9 mouse cellular contexts compared by ENCODE assay signal in the genomic region with DNA sequence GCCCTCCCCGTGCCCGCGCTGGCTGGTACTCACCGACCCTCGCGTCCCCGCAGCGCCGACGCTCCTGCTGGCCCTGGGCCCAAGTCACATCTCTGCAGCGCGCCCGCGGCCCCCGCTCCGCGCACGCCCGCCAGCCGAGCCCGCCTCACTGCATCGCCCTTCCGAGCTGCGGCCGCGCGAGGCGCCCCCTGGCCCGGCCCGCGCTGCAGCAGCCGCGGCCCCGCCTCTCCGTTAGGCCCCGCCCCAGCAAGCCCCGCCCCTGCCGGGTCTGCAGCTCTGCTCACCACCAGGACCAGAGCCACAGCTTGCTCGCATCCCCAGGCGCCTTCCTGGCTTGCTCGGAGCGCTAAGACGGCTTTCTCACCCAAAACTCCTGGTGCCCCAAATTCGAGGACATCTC. TPM values are rescaled to one million over a fixed set of nuclear protein-coding genes. Genes with fewer than 3 reads are reported as not detected.
A peak's percentile ranks its signal among the peaks of the same experiment; 100 is the strongest.
DNase-seq lines count a peak whose midpoint lies in the region; ATAC-seq and TF ChIP-seq lines count a peak whose summit lies in the region.
"Had no signal": no experiment of that assay in that cellular context is flagged by ENCODE, and none has a peak within 500 bp of the region (broad histone marks: within the 10 kb centered on the region; RNA-seq: fewer than 3 reads in every experiment).

Gene Gprc5b (minus strand): TSS at position 205 of the 400 bp plus-strand sequence.

- no peaks in the 10 kb centered on the region for H3K9me3 ChIP-seq in heart, embryonic 13.5 days
- no peaks in the 10 kb centered on the region for H3K9me3 ChIP-seq in kidney, postnatal 0 days (replicated peaks; ENCODE audit: low read length)
- H3K9me3 ChIP-seq in liver, embryonic 15.5 days (replicated peaks), result no peaks in the 10 kb centered on the region
- H3K9me3 ChIP-seq in neural tube, embryonic 12.5 days, result no peaks in the 10 kb centered on the region
- H3K9me3 ChIP-seq in stomach, postnatal 0 days (ENCODE audit: control insufficient read depth, low read length), result no peaks in the 10 kb centered on the region

- H3K4me2 ChIP-seq in heart, embryonic 13.5 days, result peak within 1 kb of the TSS; percentile 95
- peak within 1 kb of the TSS; percentile 97 for H3K4me2 ChIP-seq in kidney, postnatal 0 days (ENCODE audit: low read length)
- peak within 1 kb of the TSS; percentile 65 for H3K4me2 ChIP-seq in liver, embryonic 15.5 days
- peak within 1 kb of the TSS; percentile 80 for H3K4me2 ChIP-seq in neural tube, embryonic 12.5 days (replicated peaks)
- H3K4me2 ChIP-seq in stomach, postnatal 0 days (replicated peaks; ENCODE audit: low read depth), result peak within 1 kb of the TSS; percentile 85

- H3K36me3 ChIP-seq in heart, embryonic 13.5 days, result no peaks in the 10 kb centered on the region
- no peaks in the 10 kb centered on the region for H3K36me3 ChIP-seq in kidney, postnatal 0 days (ENCODE audit: insufficient read depth, low read length)
- H3K36me3 ChIP-seq in liver, embryonic 15.5 days (replicated peaks), result no peaks in the 10 kb centered on the region
- H3K36me3 ChIP-seq in neural tube, embryonic 12.5 days, result no peaks in the 10 kb centered on the region
- H3K36me3 ChIP-seq in stomach, postnatal 0 days (ENCODE audit: control insufficient read depth, insufficient read depth, low read length), result no peaks in the 10 kb centered on the region
- H3K36me3 ChIP-seq: G1E had no signal

- H3K9ac ChIP-seq in heart, embryonic 13.5 days, result peak within 1 kb of the TSS; percentile 88
- peak within 1 kb of the TSS; percentile 74 for H3K9ac ChIP-seq in kidney, postnatal 0 days (ENCODE audit: low read depth, low read length)
- peak within 1 kb of the TSS; percentile 15; the same call in 1 of the 2 replicates for H3K9ac ChIP-seq in liver, embryonic 15.5 days
- H3K9ac ChIP-seq in neural tube, embryonic 12.5 days, result peak within 1 kb of the TSS; percentile 74
- peak within 1 kb of the TSS; percentile 70 for H3K9ac ChIP-seq in stomach, postnatal 0 days (ENCODE audit: low read length)

- TF ChIP-seq POLR2A in embryonic fibroblast, embryonic 13.5 days (IDR thresholded peaks at IDR 0.05; ENCODE audit: low read depth, low read length), result peak; percentile 38; the same call in 1 of the 2 replicates

- peak; percentile 83 for ATAC-seq in heart, embryonic 13.5 days (ENCODE audit: extremely low read depth, insufficient number of reproducible peaks, low FRiP score, low TSS enrichment)
- ATAC-seq in kidney, postnatal 0 days (replicated peaks; ENCODE audit: low FRiP score, low read depth), result peak; percentile 91
- ATAC-seq in liver, embryonic 15.5 days (ENCODE audit: insufficient read depth), result peak; percentile 78
- peak; percentile 81 for ATAC-seq in neural tube, embryonic 12.5 days (ENCODE audit: low FRiP score, low read depth)
- peak; percentile 90 for ATAC-seq in stomach, postnatal 0 days (ENCODE audit: low FRiP score, low TSS enrichment)

- under 1% methylated on average over 41 of the region's 44 CpGs for WGBS in heart, embryonic 13.5 days
- under 1% methylated on average over 30 of the region's 44 CpGs for WGBS in kidney, postnatal 0 days
- WGBS in liver, embryonic 15.5 days (ENCODE audit: insufficient replicate concordance), result 2% methylated on average over 43 of the region's 44 CpGs
- under 1% methylated on average over 44 of the region's 44 CpGs for WGBS in neural tube, embryonic 12.5 days
- WGBS in stomach, postnatal 0 days, result under 1% methylated on average over 34 of the region's 44 CpGs

- peak; percentile 77 for DNase-seq in 3T3-L1 (ENCODE audit: low read depth, low spot score)
- peak; percentile 73 to 78 for DNase-seq in adrenal gland, postnatal 4 days (ENCODE audit: low spot score in 2 of 2)
- DNase-seq in kidney, postnatal 0 days (ENCODE audit: low spot score), result peak; percentile 91
- peak; percentile 92 for DNase-seq in stomach, postnatal 0 days (ENCODE audit: low spot score)

- no peak within 1 kb of the TSS for H3K27ac ChIP-seq in embryonic fibroblast, embryonic 13.5 days (ENCODE audit: insufficient read depth, low read length)
- 0 out of 2 replicates have a peak within 1 kb of the TSS, but pooled peaks have one; percentile 20 for H3K27ac ChIP-seq in heart, embryonic 13.5 days (replicated peaks)
- H3K27ac ChIP-seq in kidney, postnatal 0 days, result peak within 1 kb of the TSS; percentile 11; the same call in 1 of the 2 replicates
- H3K27ac ChIP-seq in liver, embryonic 15.5 days (replicated peaks), result no peak within 1 kb of the TSS
- H3K27ac ChIP-seq in neural tube, embryonic 12.5 days, result peak within 1 kb of the TSS; percentile 72
- no peak within 1 kb of the TSS for H3K27ac ChIP-seq in stomach, postnatal 0 days (replicated peaks)

- 0 out of 2 replicates have a peak, but pooled peaks have one; percentile 6 for TF ChIP-seq CTCF in embryonic fibroblast, embryonic 13.5 days (IDR thresholded peaks at IDR 0.05; ENCODE audit: borderline replicate concordance, insufficient read depth, low read length)
- peak; percentile 26; the same call in 1 of the 2 replicates for TF ChIP-seq CTCF in kidney, postnatal 0 days (IDR thresholded peaks at IDR 0.05; ENCODE audit: low read depth)
- TF ChIP-seq CTCF in stomach, postnatal 0 days (IDR thresholded peaks at IDR 0.05; ENCODE audit: low read depth), result peak; percentile 49

- peak within 1 kb of the TSS; percentile 84 for H3K4me3 ChIP-seq in embryonic fibroblast, embryonic 13.5 days (ENCODE audit: insufficient read depth, low read length)
- H3K4me3 ChIP-seq in heart, embryonic 13.5 days, result peak within 1 kb of the TSS; percentile 73
- peak within 1 kb of the TSS; percentile 58 for H3K4me3 ChIP-seq in kidney, postnatal 0 days (replicated peaks; ENCODE audit: low read depth, low read length)
- peak within 1 kb of the TSS; percentile 45 for H3K4me3 ChIP-seq in liver, embryonic 15.5 days (replicated peaks)
- peak within 1 kb of the TSS; percentile 66 for H3K4me3 ChIP-seq in neural tube, embryonic 12.5 days
- H3K4me3 ChIP-seq in stomach, postnatal 0 days (ENCODE audit: low read depth, low read length), result peak within 1 kb of the TSS; percentile 59

- H3K27me3 ChIP-seq in heart, embryonic 13.5 days (replicated peaks), result peaks cover 21% of the 10 kb centered on the region
- no peaks in the 10 kb centered on the region for H3K27me3 ChIP-seq in kidney, postnatal 0 days (ENCODE audit: insufficient read depth, low read length)
- peaks cover 43% of the 10 kb centered on the region for H3K27me3 ChIP-seq in liver, embryonic 15.5 days
- H3K27me3 ChIP-seq in neural tube, embryonic 12.5 days (replicated peaks), result no peaks in the 10 kb centered on the region
- no peaks in the 10 kb centered on the region for H3K27me3 ChIP-seq in stomach, postnatal 0 days (ENCODE audit: control insufficient read depth, insufficient read depth, low read length)

- no peaks in the 10 kb centered on the region for H3K4me1 ChIP-seq in embryonic fibroblast, embryonic 13.5 days (ENCODE audit: control insufficient read depth, insufficient read depth, low read length)
- peaks cover 39% of the 10 kb centered on the region for H3K4me1 ChIP-seq in heart, embryonic 13.5 days
- H3K4me1 ChIP-seq in kidney, postnatal 0 days (replicated peaks; ENCODE audit: insufficient read depth, low read length), result peaks cover 23% of the 10 kb centered on the region; the same call in 1 of the 2 replicates
- H3K4me1 ChIP-seq in liver, embryonic 15.5 days (replicated peaks), result peaks cover 18% of the 10 kb centered on the region
- peaks cover 57% of the 10 kb centered on the region for H3K4me1 ChIP-seq in neural tube, embryonic 12.5 days
- no peaks in the 10 kb centered on the region for H3K4me1 ChIP-seq in stomach, postnatal 0 days (replicated peaks; ENCODE audit: control insufficient read depth, insufficient read depth)

- no peak for TF ChIP-seq EP300 in stomach, postnatal 0 days (optimal IDR thresholded peaks at IDR 0.05)

RNA-seq across cellular contexts. Expression of gene Gprc5b, which starts in this region (rescaled TPM):
- 10 to 100 TPM; 53.3 to 66.6 TPM for total RNA-seq in adrenal gland, postnatal 4 days (2021)
- 9.7 and 10.9 TPM in 2 replicates for polyA plus RNA-seq in embryonic fibroblast, embryonic 13.5 days (2011; ENCODE audit: insufficient read length, low read depth, missing spikeins)
- 3.5 and 4.2 TPM in 2 replicates for polyA plus RNA-seq in heart, embryonic 13.5 days (2015; fragmentation: Nextera tagmentation; extraction: Ambion mirVana)
- 4.1 and 4.5 TPM in 2 replicates for polyA plus RNA-seq in kidney, postnatal 0 days (2015; fragmentation: Nextera tagmentation; extraction: Ambion mirVana)
- 0.17 and 0.51 TPM in 2 replicates for polyA plus RNA-seq in liver, embryonic 15.5 days (2015; fragmentation: Nextera tagmentation; extraction: Ambion mirVana)
- polyA plus RNA-seq in neural tube, embryonic 12.5 days (2016; fragmentation: Nextera tagmentation; extraction: Ambion mirVana), result 10.3 and 14.4 TPM in 2 replicates
- polyA plus RNA-seq in stomach, postnatal 0 days (2015; fragmentation: Nextera tagmentation; extraction: Ambion mirVana), result 0.96 and 1.5 TPM in 2 replicates
- polyA plus RNA-seq: G1E had no signal

Comparison
In these comparisons a context has a peak if more than half of its experiments do, and no peak if none do; other contexts are left out.
1. Peak in ATAC-seq, H3K4me3 ChIP-seq, H3K9ac ChIP-seq and H3K4me2 ChIP-seq in liver, embryonic 15.5 days; RNA of the gene not detected or under 1 TPM.
2. H3K27ac ChIP-seq: peak in heart, embryonic 13.5 days (single experiment), kidney, postnatal 0 days (single experiment) and neural tube, embryonic 12.5 days (single experiment); none in embryonic fibroblast, embryonic 13.5 days (single experiment), liver, embryonic 15.5 days (single experiment) and stomach, postnatal 0 days (single experiment).
3. H3K9ac ChIP-seq: peak in every context shown above with its lines; median percentile 88 in heart, embryonic 13.5 days; 74 in kidney, postnatal 0 days; 74 in neural tube, embryonic 12.5 days; 70 in stomach, postnatal 0 days; 15 in liver, embryonic 15.5 days.
4. Peak in every context shown above with its lines, with median percentiles within 50 percentile points of each other: DNase-seq, H3K4me3 ChIP-seq, CTCF ChIP-seq, ATAC-seq and H3K4me2 ChIP-seq.